Mouse (Mus musculus) hindbrain, embryonic 11.5 days (tissue): ENCODE data around the gene Tspan4. TPM values are rescaled to one million over a fixed set of nuclear protein-coding genes. Genes with fewer than 3 reads are reported as not detected.

Source experiments
- ATAC-seq: fragments of 200-750 bp; cut with Nextera tagmentation; 2 replicates; pipeline ENCODE4 v1.8.0; 2017; ENCODE audit warnings: mild to moderate bottlenecking, moderate TSS enrichment, moderate library complexity; ENCODE audit not compliant: low FRiP score
- DNase-seq: peaks from one replicate; pipeline ENCODE4 v3.0.0-alpha.2; 2015; ENCODE audit warnings: low spot score
- H3K27ac ChIP-seq: fragments of 300-500 bp; sonication (generic); 2 replicates; pipeline ENCODE4 v1.5.1; 2014; ENCODE audit warnings: mild to moderate bottlenecking, low read depth, low read length
- H3K27me3 ChIP-seq: fragments of 300-500 bp; sonication (generic); 2 replicates; pipeline ENCODE4 v1.6.1; 2014; ENCODE audit warnings: mild to moderate bottlenecking, low read length, moderate library complexity, mixed read lengths; ENCODE audit not compliant: control insufficient read depth, insufficient read depth
- H3K36me3 ChIP-seq: fragments of 300-500 bp; sonication (generic); 2 replicates; pipeline ENCODE4 v1.6.1; 2014; ENCODE audit warnings: mild to moderate bottlenecking, low read length, moderate library complexity, mixed read lengths; ENCODE audit not compliant: control insufficient read depth, insufficient read depth
- H3K4me1 ChIP-seq: fragments of 300-500 bp; sonication (generic); replicated peaks from 2 replicates; pipeline ENCODE4 v1.6.1; 2014; ENCODE audit warnings: low read length, mixed read lengths; ENCODE audit not compliant: control insufficient read depth, insufficient read depth
- H3K4me2 ChIP-seq: fragments of 300-500 bp; sonication (generic); replicated peaks from 2 replicates; pipeline ENCODE4 v1.6.1; 2014; ENCODE audit warnings: mild to moderate bottlenecking, low read depth, low read length
- H3K4me3 ChIP-seq: fragments of 300-500 bp; sonication (generic); 2 replicates; pipeline ENCODE4 v1.5.1; 2014; ENCODE audit warnings: low read depth, low read length
- H3K9ac ChIP-seq: fragments of 300-500 bp; sonication (generic); 2 replicates; pipeline ENCODE4 v1.6.1; 2014; ENCODE audit warnings: low read depth, low read length
- H3K9me3 ChIP-seq: fragments of 300-500 bp; sonication (generic); 2 replicates; pipeline ENCODE4 v1.6.1; 2016; ENCODE audit warnings: low read length; ENCODE audit not compliant: control insufficient read depth
- WGBS: fragments of 180-500 bp; shearing (Covaris S2); extraction: QIAGEN DNeasy Blood & Tissue Kit; methylation state at CpG from one replicate; pipeline ENCODE4 v1.1.7; 2014; 5-methylcytosine and 5-hydroxymethylcytosine counted together
- polyA plus RNA-seq: library from polyadenylated mRNA; unstranded; fragments of >200 nt; fragmentation: Nextera tagmentation; extraction: Ambion mirVana; gene quantifications from 2 replicates; pipeline ENCODE4 v1.2.1, GENCODE M21; 2014

Gene Tspan4
- polyA plus RNA-seq, 1 experiment from 2014 or later, result 31.4 TPM

DNA sequence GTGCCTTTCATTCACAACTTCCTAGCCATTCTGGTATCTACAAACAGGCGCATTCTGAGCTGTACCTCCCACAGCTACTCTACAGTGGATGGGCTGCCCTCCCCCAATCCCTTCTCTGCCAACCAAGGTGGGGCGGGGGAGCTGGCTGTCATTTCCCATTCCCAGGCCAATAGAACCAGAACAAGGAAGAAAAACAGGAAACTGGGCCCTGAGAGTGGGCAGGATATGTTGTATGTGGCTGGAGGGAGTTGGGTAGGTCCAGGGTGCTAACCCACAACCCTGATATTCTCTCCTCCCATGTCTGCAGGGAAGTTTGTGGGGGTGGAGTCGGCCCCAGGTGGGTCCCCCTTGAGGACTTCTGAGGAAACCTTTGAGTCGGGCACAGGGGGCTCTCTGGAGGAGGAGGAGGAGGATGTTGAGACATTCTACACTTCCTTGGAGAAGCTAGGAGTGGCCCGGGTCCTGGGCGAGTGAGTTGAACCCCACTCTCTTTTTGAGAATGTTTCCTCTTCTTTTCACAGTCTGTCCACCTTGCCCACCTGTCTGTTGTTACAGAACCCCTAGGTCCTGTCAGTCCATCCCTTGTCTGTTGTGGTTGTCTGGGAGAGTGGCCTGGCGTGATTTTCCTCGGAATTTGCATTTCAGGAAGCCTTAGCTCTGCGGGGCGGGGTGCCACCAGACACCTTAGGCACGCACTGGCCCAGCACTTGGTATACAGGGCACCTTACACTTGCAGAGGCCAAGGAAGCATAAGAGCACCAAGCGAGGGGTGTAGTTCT lies 11.0 kb upstream of the Tspan4 start:
- Histone ChIP-seq H3K4me1 (peaks cover 5% of the 10 kb centered on the region), H3K27me3 (peaks cover 77% of the 10 kb centered on the region), H3K27ac (no peak overlapping the region), H3K4me2 (no peak overlapping the region), H3K4me3 (no peak overlapping the region), H3K9ac (no peak overlapping the region), H3K9me3 (no peaks in the 10 kb centered on the region), H3K36me3 (no peaks in the 10 kb centered on the region)
- DNase-seq (no peak), ATAC-seq (no peak)
- 20% methylated on average over 12 of the region's 12 CpGs for WGBS

DNA sequence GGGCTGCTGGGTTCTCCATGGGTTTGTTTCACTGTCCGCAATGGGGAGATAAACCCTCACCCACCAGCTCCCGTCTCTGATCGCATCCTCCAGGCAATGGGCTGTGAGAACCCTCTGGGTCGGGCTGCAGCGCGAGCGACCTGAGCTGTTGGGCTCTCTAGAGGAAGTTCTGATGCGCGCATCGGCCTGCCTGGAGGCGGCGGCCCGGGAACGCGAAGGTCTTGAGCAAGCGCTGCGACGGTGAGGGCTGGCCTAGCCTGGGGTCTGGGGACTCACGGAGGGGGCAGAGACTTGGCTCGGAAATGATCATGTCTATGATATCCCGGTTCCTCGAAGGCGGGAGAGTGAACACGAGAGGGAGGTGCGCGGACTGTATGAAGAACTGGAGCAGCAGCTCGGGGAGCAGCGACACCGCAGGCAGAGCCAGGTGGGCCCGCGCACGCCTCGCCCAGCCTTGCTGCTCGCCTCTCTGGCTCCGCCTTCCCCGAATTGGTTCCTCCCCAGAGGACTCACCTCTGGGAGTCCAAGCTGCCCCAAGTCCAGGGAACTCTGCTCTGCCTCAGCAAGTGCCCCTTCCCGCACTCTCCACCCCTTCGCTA lies 10.3 kb upstream of the Tspan4 start:
- no peak for DNase-seq
- Histone ChIP-seq H3K9ac (no peak overlapping the region), H3K9me3 (no peaks in the 10 kb centered on the region), H3K4me1 (peaks cover 10% of the 10 kb centered on the region), H3K36me3 (no peaks in the 10 kb centered on the region), H3K4me3 (no peak overlapping the region), H3K27me3 (peaks cover 72% of the 10 kb centered on the region), H3K4me2 (0 out of 2 replicates have a peak overlapping the region, but pooled peaks have one; percentile 9), H3K27ac (no peak overlapping the region)
- WGBS, result 3% methylated on average over 37 of the region's 38 CpGs
- no peak for ATAC-seq

DNA sequence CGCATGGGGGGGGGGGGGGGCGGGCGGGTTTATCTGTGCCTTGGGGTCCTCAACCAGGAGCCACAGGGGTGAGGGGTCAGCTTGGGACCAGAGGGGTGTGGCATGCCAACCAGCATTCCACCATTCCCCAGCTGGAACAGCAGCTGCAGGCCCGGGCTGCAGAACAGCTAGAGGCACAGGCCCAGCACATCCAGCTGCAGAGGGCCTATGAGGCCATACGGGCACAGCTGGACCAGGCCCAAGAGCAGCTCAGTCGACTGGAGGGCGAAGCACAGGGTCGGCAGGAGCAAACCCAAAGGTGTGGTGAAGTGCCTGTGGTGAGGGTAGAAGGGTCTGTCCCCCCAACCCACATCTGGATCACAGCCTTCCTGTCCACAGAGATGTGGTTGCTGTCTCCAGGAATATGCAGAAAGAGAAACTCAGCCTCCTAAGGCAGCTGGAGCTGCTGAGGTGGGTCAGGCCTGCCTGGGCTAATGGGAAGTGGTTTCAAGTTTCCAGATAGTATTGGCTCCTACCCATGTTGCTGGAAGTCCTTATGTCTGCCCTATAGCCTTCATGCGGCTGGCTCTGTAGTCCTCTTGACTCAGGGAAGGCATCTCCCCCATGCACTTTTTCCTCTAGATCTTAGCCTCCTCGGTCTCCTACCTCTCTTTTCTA lies 9.5 kb upstream of the Tspan4 start:
- Histone ChIP-seq H3K36me3 (0 out of 2 replicates have a peak, but pooled peaks cover 4% of the 10 kb centered on the region), H3K9me3 (no peaks in the 10 kb centered on the region), H3K9ac (no peak overlapping the region), H3K4me3 (no peak overlapping the region), H3K4me1 (peaks cover 11% of the 10 kb centered on the region), H3K27ac (no peak overlapping the region), H3K27me3 (peaks cover 64% of the 10 kb centered on the region), H3K4me2 (no peak overlapping the region)
- DNase-seq, result no peak
- 46% methylated on average over 7 of the region's 10 CpGs for WGBS
- no peak for ATAC-seq

DNA sequence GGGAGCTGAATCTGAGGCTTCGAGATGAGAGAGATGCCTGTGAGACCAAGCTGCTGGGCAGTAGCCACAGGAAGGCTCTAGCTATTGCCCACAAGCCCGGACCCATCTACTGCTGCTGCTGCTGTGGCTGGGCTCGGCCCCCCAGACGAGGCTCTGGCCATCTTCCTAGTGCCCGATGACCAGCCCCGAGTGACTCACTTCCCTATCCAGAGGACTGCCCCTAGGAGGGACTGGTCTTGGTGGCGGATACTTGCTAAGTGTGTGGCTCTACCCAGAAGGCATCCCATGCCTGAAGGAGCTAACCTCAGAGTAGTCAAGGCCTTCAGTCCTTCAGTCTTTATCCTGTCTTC lies 9.0 kb upstream of the Tspan4 start:
- H3K9me3 ChIP-seq, result no peaks in the 10 kb centered on the region
- peaks cover 59% of the 10 kb centered on the region for H3K27me3 ChIP-seq
- H3K4me2 ChIP-seq, result no peak overlapping the region
- no peak overlapping the region for H3K27ac ChIP-seq
- ATAC-seq (no peak), DNase-seq (no peak)
- H3K9ac ChIP-seq, result no peak overlapping the region
- 78% methylated on average over 7 of the region's 7 CpGs for WGBS
- H3K36me3 ChIP-seq, result 0 out of 2 replicates have a peak, but pooled peaks cover 4% of the 10 kb centered on the region
- no peak overlapping the region for H3K4me3 ChIP-seq
- peaks cover 11% of the 10 kb centered on the region for H3K4me1 ChIP-seq

DNA sequence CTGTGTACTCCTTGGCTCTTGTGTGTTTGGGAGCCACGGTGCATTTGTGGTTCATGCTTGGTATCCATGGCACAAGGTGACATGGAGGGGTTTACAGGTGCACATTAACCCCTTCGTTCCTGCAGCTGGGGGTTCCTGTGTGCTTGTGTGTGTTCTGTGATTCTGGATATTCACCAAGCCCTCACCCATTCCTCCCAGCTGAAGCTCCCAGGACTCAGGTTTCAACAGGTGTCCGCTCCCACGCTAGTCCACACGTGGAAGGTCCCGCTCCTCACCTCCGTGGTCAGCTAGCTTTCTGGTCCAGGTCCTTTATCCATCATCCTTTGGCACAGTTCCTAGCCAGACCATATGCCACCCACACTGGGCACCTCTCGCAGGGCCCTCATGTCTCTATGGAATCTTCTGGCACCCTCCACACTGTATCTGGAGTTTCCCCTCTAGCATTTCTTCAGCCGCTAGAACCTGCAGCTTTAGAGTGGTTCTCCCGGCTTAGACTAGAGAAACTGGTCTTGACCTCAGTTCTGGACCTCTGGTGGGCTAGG lies 8.4 kb upstream of the Tspan4 start:
- no peak for ATAC-seq
- no peak for DNase-seq
- Histone ChIP-seq H3K4me1 (peaks cover 11% of the 10 kb centered on the region), H3K27ac (no peak overlapping the region), H3K4me2 (peak overlapping the region; percentile 66), H3K36me3 (peaks cover 7% of the 10 kb centered on the region; the same call in 1 of the 2 replicates), H3K4me3 (peak overlapping the region; percentile 51), H3K9ac (peak overlapping the region; percentile 59; the same call in 1 of the 2 replicates), H3K9me3 (no peaks in the 10 kb centered on the region), H3K27me3 (peaks cover 52% of the 10 kb centered on the region)
- WGBS, result 63% methylated on average over 10 of the region's 10 CpGs

DNA sequence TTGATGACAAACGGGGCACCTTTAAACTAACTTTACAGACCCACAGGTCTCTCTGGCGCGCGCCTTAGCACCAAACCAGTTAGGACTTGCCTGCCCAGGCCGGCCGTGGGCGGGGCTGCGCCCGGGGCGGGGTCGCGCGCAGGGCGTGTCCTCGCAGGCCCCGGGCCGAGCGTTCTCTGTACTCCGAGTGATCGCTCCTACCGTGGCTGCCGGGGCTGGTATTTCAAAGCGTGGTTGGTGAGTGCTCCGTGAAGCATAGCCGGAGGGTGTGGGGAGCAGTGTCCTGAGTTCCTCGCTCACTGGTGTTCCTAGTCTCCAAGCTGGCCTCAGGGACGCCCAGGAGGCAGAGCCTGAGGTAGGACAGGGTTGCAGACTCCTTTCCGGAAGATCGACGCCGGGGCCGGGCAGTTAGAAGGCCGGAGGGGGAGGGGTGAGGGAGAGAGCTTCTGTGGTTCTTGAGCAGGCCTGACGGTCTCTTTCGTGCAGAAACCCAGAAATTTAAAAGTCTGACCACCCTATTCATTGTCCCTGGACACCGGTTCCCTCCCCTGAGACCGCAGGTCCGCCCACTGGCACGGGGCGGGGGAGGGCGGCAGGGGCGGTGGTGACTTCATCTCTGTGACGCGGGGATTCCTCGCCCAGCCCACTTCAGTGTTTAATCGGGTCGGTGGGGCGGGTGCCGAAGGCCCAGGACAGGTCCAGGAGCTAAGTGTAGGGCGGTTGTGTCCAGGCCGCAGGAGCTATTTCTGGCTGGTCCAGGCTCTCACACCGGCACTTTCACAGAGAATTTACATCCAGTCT lies 7.6 kb upstream of the Tspan4 start, which contains the start of gene Cd151:
TSS of gene Cd151 (plus strand) at position 163 of the 801 bp plus-strand sequence.
- WGBS, result 1% methylated on average over 48 of the region's 52 CpGs
- peaks cover 44% of the 10 kb centered on the region for H3K27me3 ChIP-seq
- ATAC-seq (peak; percentile 70), DNase-seq (peak; percentile 88)
- H3K4me3 ChIP-seq, result peak within 1 kb of the TSS; percentile 51
- peak within 1 kb of the TSS; percentile 89 for H3K27ac ChIP-seq
- H3K4me1 ChIP-seq, result peaks cover 9% of the 10 kb centered on the region
- peaks cover 7% of the 10 kb centered on the region; the same call in 1 of the 2 replicates for H3K36me3 ChIP-seq
- H3K4me2 ChIP-seq, result peak within 1 kb of the TSS; percentile 66
- peak within 1 kb of the TSS; percentile 59 for H3K9ac ChIP-seq
- H3K9me3 ChIP-seq, result no peaks in the 10 kb centered on the region

DNA sequence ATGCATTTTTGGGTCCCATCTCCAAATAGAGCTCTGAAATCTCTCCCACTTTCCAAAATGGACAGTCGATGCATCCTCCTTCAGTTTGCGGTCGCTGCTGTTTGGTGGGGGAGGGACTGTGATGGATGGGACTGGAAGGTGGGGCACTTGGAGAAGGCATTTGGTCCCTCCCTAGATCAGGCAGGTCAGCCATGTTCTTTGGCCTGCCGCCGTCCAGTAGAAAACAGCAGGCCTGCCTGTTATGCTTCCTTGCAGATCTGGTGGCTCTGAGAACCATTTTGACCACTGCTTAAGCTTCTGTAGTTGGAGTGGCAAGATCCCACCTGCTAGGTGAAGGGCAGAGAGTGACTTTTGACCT lies 6.9 kb upstream of the Tspan4 start:
- Histone ChIP-seq H3K4me1 (peaks cover 9% of the 10 kb centered on the region), H3K4me2 (peak overlapping the region; percentile 66), H3K27me3 (peaks cover 37% of the 10 kb centered on the region), H3K9ac (peak overlapping the region; percentile 59), H3K9me3 (no peaks in the 10 kb centered on the region), H3K4me3 (peak overlapping the region; percentile 51), H3K27ac (peak overlapping the region; percentile 89), H3K36me3 (peaks cover 7% of the 10 kb centered on the region; the same call in 1 of the 2 replicates)
- DNase-seq (no peak), ATAC-seq (peak; percentile 38; the same call in 1 of the 2 replicates)
- WGBS, result 17% methylated on average over 5 of the region's 5 CpGs
